Mouse (Mus musculus) forebrain, postnatal 0 days (tissue): ENCODE data around the gene Rufy3. TPM values are rescaled to one million over a fixed set of nuclear protein-coding genes. Genes with fewer than 3 reads are reported as not detected.

Experiments used
- ATAC-seq: fragments of 200-750 bp; cut with Nextera tagmentation; 2 replicates; pipeline ENCODE4 v1.8.0; 2017; ENCODE audit warnings: mild to moderate bottlenecking, moderate library complexity
- DNase-seq: peaks from one replicate; pipeline ENCODE4 v3.0.0-alpha.2; 2015
- H3K27ac ChIP-seq: fragments of 300-500 bp; sonication (generic); 2 replicates; pipeline ENCODE4 v1.5.1; 2014; ENCODE audit warnings: low read depth, mild to moderate bottlenecking, antibody characterized with exemption, low read length, moderate library complexity, mixed read lengths
- H3K27me3 ChIP-seq: fragments of 300-500 bp; sonication (generic); 2 replicates; pipeline ENCODE4 v1.6.1; 2014; ENCODE audit warnings: mild to moderate bottlenecking, low read length, mixed read lengths; ENCODE audit not compliant: insufficient read depth
- H3K36me3 ChIP-seq: fragments of 300-500 bp; sonication (generic); 2 replicates; pipeline ENCODE4 v1.6.1; 2014; ENCODE audit warnings: mild to moderate bottlenecking, moderate library complexity; ENCODE audit not compliant: insufficient read depth
- H3K4me1 ChIP-seq: fragments of 300-500 bp; sonication (generic); 2 replicates; pipeline ENCODE4 v1.6.1; 2014; ENCODE audit warnings: antibody characterized with exemption; ENCODE audit not compliant: insufficient read depth
- H3K4me2 ChIP-seq: fragments of 300-500 bp; sonication (generic); 2 replicates; pipeline ENCODE4 v1.6.1; 2014; ENCODE audit warnings: low read depth, mild to moderate bottlenecking, moderate library complexity
- H3K4me3 ChIP-seq: fragments of 300-500 bp; sonication (generic); 2 replicates; pipeline ENCODE4 v1.5.1; 2014; ENCODE audit warnings: low read depth, low read length, mixed read lengths
- H3K9ac ChIP-seq: fragments of 300-500 bp; sonication (generic); 2 replicates; pipeline ENCODE4 v1.6.1; 2014; ENCODE audit warnings: mild to moderate bottlenecking
- H3K9me3 ChIP-seq: fragments of 300-500 bp; sonication (generic); 2 replicates; pipeline ENCODE4 v1.6.1; 2016; ENCODE audit warnings: low read length
- CTCF ChIP-seq: sonication (generic); IDR thresholded peaks from 2 replicates; pipeline ENCODE4 v1.5.1; 2016; ENCODE audit warnings: antibody characterized with exemption, control low read depth, low read depth
- WGBS: fragments of 180-500 bp; shearing (Covaris S2); extraction: QIAGEN DNeasy Blood & Tissue Kit; methylation state at CpG from one replicate; pipeline ENCODE4 v1.1.7; 2014; 5-methylcytosine and 5-hydroxymethylcytosine counted together
- polyA plus RNA-seq: library from polyadenylated mRNA; unstranded; fragments of >200 nt; fragmentation: Nextera tagmentation; extraction: Ambion mirVana; gene quantifications from 2 replicates; pipeline ENCODE4 v1.2.1, GENCODE M21; 2015
- total RNA-seq: library from RNA; depleted of rRNA; stranded (reverse); fragments of >200 nt; gene quantifications from 2 replicates; pipeline ENCODE4 v1.2.3, GENCODE M21; 2014; rRNA removed

Rufy3 gene
- total and polyA plus RNA-seq, 2 experiments from 2014 or later: 214 to 319 TPM

- no peaks in the 10 kb centered on the region for H3K36me3 ChIP-seq
- H3K9ac ChIP-seq: no peak overlapping the region
- WGBS: 81% methylated on average over 10 of the region's 10 CpGs
- ATAC-seq (no peak), DNase-seq (no peak)
- H3K4me1 ChIP-seq: no peaks in the 10 kb centered on the region
- no peak for TF ChIP-seq CTCF
- H3K4me3 ChIP-seq: no peak overlapping the region
- H3K9me3 ChIP-seq: no peaks in the 10 kb centered on the region
- no peak overlapping the region for H3K4me2 ChIP-seq
- H3K27me3 ChIP-seq: no peaks in the 10 kb centered on the region
- no peak overlapping the region for H3K27ac ChIP-seq
Observed at GRCm38 (mm10) chr5:88690681-88691505, 126.1 kb downstream of the Rufy3 start.

- Histone ChIP-seq H3K4me1 (no peaks in the 10 kb centered on the region), H3K4me2 (no peak overlapping the region), H3K27me3 (no peaks in the 10 kb centered on the region), H3K36me3 (no peaks in the 10 kb centered on the region), H3K9ac (no peak overlapping the region), H3K9me3 (no peaks in the 10 kb centered on the region), H3K27ac (no peak overlapping the region), H3K4me3 (no peak overlapping the region)
- no peak for ATAC-seq
- no peak for TF ChIP-seq CTCF
- WGBS: 84% methylated on average over 6 of the region's 6 CpGs
- DNase-seq: no peak
Observed at GRCm38 (mm10) chr5:88691506-88692095, 126.8 kb downstream of the Rufy3 start.

GRCm38 (mm10) chr5:88692586-88692985 lies 127.7 kb downstream of the Rufy3 start:
- Histone ChIP-seq H3K4me1 (no peaks in the 10 kb centered on the region), H3K27me3 (no peaks in the 10 kb centered on the region), H3K9me3 (no peaks in the 10 kb centered on the region), H3K27ac (no peak overlapping the region), H3K9ac (no peak overlapping the region), H3K4me2 (no peak overlapping the region), H3K36me3 (no peaks in the 10 kb centered on the region), H3K4me3 (no peak overlapping the region)
- TF ChIP-seq CTCF: no peak
- WGBS: 84% methylated on average over 4 of the region's 4 CpGs
- no peak for ATAC-seq
- no peak for DNase-seq

- no peak overlapping the region for H3K9ac ChIP-seq
- no peaks in the 10 kb centered on the region for H3K4me1 ChIP-seq
- DNase-seq (no peak), ATAC-seq (no peak)
- no peaks in the 10 kb centered on the region for H3K9me3 ChIP-seq
- H3K27ac ChIP-seq: no peak overlapping the region
- no peaks in the 10 kb centered on the region for H3K27me3 ChIP-seq
- no peak overlapping the region for H3K4me2 ChIP-seq
- TF ChIP-seq CTCF: no peak
- no peak overlapping the region for H3K4me3 ChIP-seq
- H3K36me3 ChIP-seq: no peaks in the 10 kb centered on the region
Observed at GRCm38 (mm10) chr5:88693057-88693456, 128.2 kb downstream of the Rufy3 start.

- no peaks in the 10 kb centered on the region for H3K4me1 ChIP-seq
- H3K4me3 ChIP-seq: no peak overlapping the region
- ATAC-seq (no peak), DNase-seq (no peak)
- no peaks in the 10 kb centered on the region for H3K36me3 ChIP-seq
- 54% methylated on average over 5 of the region's 5 CpGs for WGBS
- H3K27ac ChIP-seq: no peak overlapping the region
- no peak overlapping the region for H3K4me2 ChIP-seq
- no peak overlapping the region for H3K9ac ChIP-seq
- no peak for TF ChIP-seq CTCF
- H3K9me3 ChIP-seq: no peaks in the 10 kb centered on the region
- H3K27me3 ChIP-seq: no peaks in the 10 kb centered on the region
Observed at GRCm38 (mm10) chr5:88697291-88697690, 132.5 kb downstream of the Rufy3 start.

GRCm38 (mm10) chr5:88699251-88699913 lies 134.5 kb downstream of the Rufy3 start:
- Histone ChIP-seq H3K36me3 (no peaks in the 10 kb centered on the region), H3K27ac (no peak overlapping the region), H3K9me3 (no peaks in the 10 kb centered on the region), H3K27me3 (no peaks in the 10 kb centered on the region), H3K4me2 (no peak overlapping the region), H3K4me1 (no peaks in the 10 kb centered on the region), H3K4me3 (no peak overlapping the region), H3K9ac (no peak overlapping the region)
- no peak for DNase-seq
- WGBS: 64% methylated on average over 4 of the region's 4 CpGs
- ATAC-seq: no peak
- no peak for TF ChIP-seq CTCF

Other genes starting within 250 kb of the Rufy3 start
- not detected in 2 replicates for gene Prol1, start 247.7 kb upstream of the Rufy3 start, total RNA-seq
- not detected in 2 replicates for gene Prol1, start 247.7 kb upstream of the Rufy3 start, polyA plus RNA-seq
- not detected in 2 replicates for gene Amtn, start 188.9 kb upstream of the Rufy3 start, total RNA-seq
- gene Amtn, start 188.9 kb upstream of the Rufy3 start, polyA plus RNA-seq: not detected in 2 replicates
- gene Ambn, start 109.0 kb upstream of the Rufy3 start, total RNA-seq: not detected in 2 replicates
- not detected in 2 replicates for gene Ambn, start 109.0 kb upstream of the Rufy3 start, polyA plus RNA-seq
- gene Enam, start 77.1 kb upstream of the Rufy3 start, total RNA-seq: not detected in 2 replicates
- gene Enam, start 77.1 kb upstream of the Rufy3 start, polyA plus RNA-seq: not detected in 2 replicates
- gene Jchain, start 37.1 kb upstream of the Rufy3 start, total RNA-seq: 0.14 and 0.23 TPM in 2 replicates
- 0.28 and 0.33 TPM in 2 replicates for gene Jchain, start 37.1 kb upstream of the Rufy3 start, polyA plus RNA-seq
- 25.9 and 29.6 TPM in 2 replicates for gene Utp3, start 10.6 kb upstream of the Rufy3 start, total RNA-seq
- gene Utp3, start 10.6 kb upstream of the Rufy3 start, polyA plus RNA-seq: 44.6 and 53.9 TPM in 2 replicates
- gene Grsf1, start 111.1 kb downstream of the Rufy3 start, total RNA-seq: 51.9 and 68.0 TPM in 2 replicates
- gene Grsf1, start 111.1 kb downstream of the Rufy3 start, polyA plus RNA-seq: 50.2 and 58.1 TPM in 2 replicates
- 12.3 and 14.9 TPM in 2 replicates for gene Mob1b, start 155.8 kb downstream of the Rufy3 start, total RNA-seq
- gene Mob1b, start 155.8 kb downstream of the Rufy3 start, polyA plus RNA-seq: 4.4 and 7.8 TPM in 2 replicates
- 23.1 and 28.9 TPM in 2 replicates for gene Dck, start 200.0 kb downstream of the Rufy3 start, total RNA-seq
- 24.6 and 30.3 TPM in 2 replicates for gene Dck, start 200.0 kb downstream of the Rufy3 start, polyA plus RNA-seq